ENCODE assay signal across 24 mouse cellular contexts in genomic region chr2:11604911-11605310, GRCm38 (mm10). TPM values are rescaled to one million over a fixed set of nuclear protein-coding genes. Genes with fewer than 3 reads are reported as not detected.
"Had no signal": no experiment of that assay in that cellular context is flagged by ENCODE, and none has a peak within 500 bp of the region (broad histone marks: within the 10 kb centered on the region; RNA-seq: fewer than 3 reads in every experiment).

No protein-coding gene starts in this region.

- H3K27me3 ChIP-seq: intestine, embryonic 15.5 days; kidney, embryonic 15.5 days; limb, embryonic 13.5 days; liver, embryonic 12.5 days; liver, embryonic 15.5 days; lung, embryonic 15.5 days; megakaryocyte, embryonic 14.5 days; midbrain, embryonic 13.5 days; stomach, embryonic 15.5 days had no signal

- DNase-seq: kidney, adult 11 months; kidney, adult 8-10 months; kidney, postnatal 10 days; kidney, postnatal 36 days; liver; lung, adult 18-20 months; lung, postnatal 10 days; lung, postnatal 36 days; right cerebral cortex, postnatal 25 days; spleen, adult 18-20 months had no signal

RNA-seq across cellular contexts. Expression of gene Gm17490, which starts 21.2 kb away (rescaled TPM):
- total RNA-seq: layer of hippocampus, adult 8-10 months; layer of hippocampus, postnatal 10 days; left cerebral cortex, adult 8-10 months; left cerebral cortex, postnatal 25 days; midbrain, postnatal 0 days had no signal

RNA-seq across cellular contexts. Expression of gene Il2ra, which starts 37.7 kb away (rescaled TPM):
- total RNA-seq: layer of hippocampus, postnatal 10 days; left cerebral cortex, postnatal 25 days; midbrain, postnatal 0 days had no signal
